Mouse (Mus musculus) MEL (cell line): ENCODE results near the gene Rom1.

ENCODE experiments used
- CTCF ChIP-seq, 3 experiments: IDR thresholded peaks in 2 of 3; conservative IDR thresholded peaks in 1 of 3; 2 replicates each; pipeline ENCODE4 v1.5.1; 2011 to 2012; ENCODE audit warnings: low read length in 3 of 3, low read depth in 2 of 3, mild to moderate bottlenecking in 2 of 3, improper control_type of control experiment in 1 of 3, inconsistent platforms in 1 of 3, mixed read lengths in 1 of 3, moderate library complexity in 1 of 3; ENCODE audit not compliant: control insufficient read depth in 1 of 3, insufficient read depth in 1 of 3, poor library complexity in 1 of 3, severe bottlenecking in 1 of 3
- E2F4 ChIP-seq: IDR thresholded peaks from 2 replicates; pipeline ENCODE4 v1.6.1; 2011; ENCODE audit warnings: low read depth, low read length, improper control_type of control experiment, borderline replicate concordance
- EP300 ChIP-seq, 2 experiments: IDR thresholded peaks; 2 replicates each; pipeline ENCODE4 v1.6.1; 2011; ENCODE audit warnings: improper control_type of control experiment in 2 of 2, low read length in 2 of 2, low read depth in 1 of 2, mild to moderate bottlenecking in 1 of 2
- GABPA ChIP-seq: IDR thresholded peaks from 2 replicates; pipeline ENCODE4 v1.6.1; 2012; ENCODE audit warnings: low read depth, mild to moderate bottlenecking, inconsistent platforms, low read length, improper control_type of control experiment, moderate library complexity
- GATA1 ChIP-seq: IDR thresholded peaks from 2 replicates; pipeline ENCODE4 v1.6.1; 2011; ENCODE audit warnings: low read depth, low read length, improper control_type of control experiment
- MEF2A ChIP-seq: IDR thresholded peaks from 2 replicates; pipeline ENCODE4 v1.6.1; 2014; ENCODE audit warnings: low read depth, mild to moderate bottlenecking, inconsistent platforms, low read length, improper control_type of control experiment; ENCODE audit not compliant: poor library complexity, insufficient replicate concordance, severe bottlenecking; ENCODE audit errors: extremely low read depth
- NELFE ChIP-seq: IDR thresholded peaks from 2 replicates; pipeline ENCODE4 v1.6.1; 2011; ENCODE audit warnings: low read depth, low read length, improper control_type of control experiment
- POLR2A ChIP-seq, 2 experiments: IDR thresholded peaks; 2 replicates each; pipeline ENCODE4 v1.6.1; 2011 to 2012; ENCODE audit warnings: low read length in 2 of 2, mild to moderate bottlenecking in 2 of 2, control low read depth in 1 of 2, improper control_type of control experiment in 1 of 2, low read depth in 1 of 2, moderate library complexity in 1 of 2; ENCODE audit not compliant: control insufficient read depth in 1 of 2, insufficient read depth in 1 of 2, poor library complexity in 1 of 2
- POLR2AphosphoS2 ChIP-seq: IDR thresholded peaks from 2 replicates; pipeline ENCODE4 v1.6.1; 2011; ENCODE audit warnings: low read length, improper control_type of control experiment
- POLR2AphosphoS5 ChIP-seq: IDR thresholded peaks from 2 replicates; pipeline ENCODE4 v1.6.1; 2012; ENCODE audit warnings: low read depth, borderline replicate concordance, mild to moderate bottlenecking, inconsistent platforms, low read length, moderate library complexity, mixed read lengths
- TCF12 ChIP-seq: IDR thresholded peaks from 2 replicates; pipeline ENCODE4 v1.6.1; 2014; ENCODE audit warnings: low read depth, mild to moderate bottlenecking, inconsistent platforms, low read length, improper control_type of control experiment, moderate library complexity
- ZMIZ1 ChIP-seq: IDR thresholded peaks from 2 replicates; pipeline ENCODE4 v1.6.1; 2012; ENCODE audit warnings: low read depth, mild to moderate bottlenecking, inconsistent platforms, low read length, improper control_type of control experiment, moderate library complexity
- ZNF384 ChIP-seq: IDR thresholded peaks from 2 replicates; pipeline ENCODE4 v1.6.1; 2012; ENCODE audit warnings: low read depth, mild to moderate bottlenecking, inconsistent platforms, low read length, improper control_type of control experiment

DNA sequence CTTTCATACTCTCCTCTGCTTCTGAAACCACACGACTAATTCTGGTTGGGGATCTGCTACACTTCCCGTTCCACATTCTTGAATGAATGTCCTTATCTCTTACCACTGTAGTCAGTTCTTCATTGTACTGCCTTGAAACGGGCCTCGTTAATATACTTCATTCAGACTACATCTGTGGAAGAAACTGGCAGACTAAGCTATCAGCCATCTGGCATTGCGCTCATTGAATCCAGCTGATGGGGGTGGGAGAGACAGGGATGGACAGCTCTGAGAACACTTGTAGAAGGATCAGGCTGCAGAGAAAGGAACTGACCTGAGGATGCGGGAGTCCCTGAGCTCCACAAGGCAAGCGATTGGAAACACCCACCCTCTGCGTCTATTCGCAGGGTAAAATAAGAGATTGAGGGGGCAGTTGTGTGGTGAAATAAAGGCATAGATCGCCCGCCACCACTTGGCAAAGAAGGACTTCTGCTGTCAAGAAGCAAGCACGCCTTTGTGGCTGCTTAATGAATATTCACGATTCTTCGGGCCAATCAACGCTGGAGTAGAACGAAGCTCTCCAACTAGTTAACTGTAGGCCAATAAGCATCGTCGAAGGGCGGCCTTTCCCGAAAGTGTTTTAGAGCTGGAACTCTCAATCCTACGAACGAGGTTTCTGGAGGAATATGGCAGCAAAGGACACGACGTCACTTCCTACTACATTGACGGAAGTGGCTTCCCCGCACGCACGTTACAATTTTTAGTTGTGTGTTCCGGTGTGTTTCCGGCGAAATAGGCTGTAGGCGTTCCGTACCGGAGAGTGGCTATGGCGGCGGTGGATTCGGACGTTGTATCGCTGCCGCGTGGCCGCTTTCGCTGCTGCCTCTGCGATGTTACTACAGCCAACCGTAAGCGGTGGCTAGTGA lies 24.2 kb upstream of the Rom1 start, which contains the start of gene Tut1:
- TF ChIP-seq NELFE (peak; percentile 91), POLR2AphosphoS2 (peak; percentile 81), GABPA (no peak), CTCF (IDR thresholded peaks at IDR 0.05 in 2 of 3, conservative IDR thresholded peaks at IDR 0.05 in 1 of 3; ENCODE audit: control insufficient read depth in 1 of 3, insufficient read depth in 1 of 3, low read depth in 2 of 3, low read length in 3 of 3, poor library complexity in 1 of 3, severe bottlenecking in 1 of 3) (no peak), ZNF384 (no peak), GATA1 (peak; percentile 79), POLR2A (IDR thresholded peaks at IDR 0.05; ENCODE audit: control insufficient read depth in 1 of 2, insufficient read depth in 1 of 2, low read depth in 1 of 2, low read length in 2 of 2, poor library complexity in 1 of 2) (peak; percentile 59 to 94; a peak in 3 of 4 replicates), EP300 (IDR thresholded peaks at IDR 0.05; ENCODE audit: low read depth in 1 of 2, low read length in 2 of 2) (peak; percentile 26 to 69; a peak in 3 of 4 replicates), E2F4 (no peak), ZMIZ1 (peak; percentile 69; the same call in 1 of the 2 replicates), MEF2A (no peak), POLR2AphosphoS5 (no peak), TCF12 (peak; percentile 60)
